Mouse (Mus musculus): ENCODE data around the gene Gabbr1. TPM values are rescaled to one million over a fixed set of nuclear protein-coding genes. Genes with fewer than 3 reads are reported as not detected.

Gene Gabbr1
- polyA plus RNA-seq, 1 experiment from 2014 or later = 0.51 TPM

GRCm38 (mm10) chr17:37063063-37063462 lies 17.3 kb downstream of the Gabbr1 start:
- no peaks in the 10 kb centered on the region for H3K27me3 ChIP-seq
- H3K9me3 ChIP-seq (replicated peaks) = no peaks in the 10 kb centered on the region
- H3K36me3 ChIP-seq = no peaks in the 10 kb centered on the region
- no peak overlapping the region for H3K4me2 ChIP-seq
- ATAC-seq (ENCODE audit: low read depth) = no peak
- H3K4me1 ChIP-seq (replicated peaks) = no peaks in the 10 kb centered on the region
- H3K9ac ChIP-seq = no peak overlapping the region
- DNase-seq = no peak
- 64% methylated on average over 10 of the region's 10 CpGs for WGBS (ENCODE audit: insufficient replicate concordance)
- no peak overlapping the region for H3K27ac ChIP-seq
- H3K4me3 ChIP-seq (replicated peaks) = no peak overlapping the region

- DNase-seq (no peak), ATAC-seq (ENCODE audit: low read depth) (no peak)
- Histone ChIP-seq H3K4me2 (no peak overlapping the region), H3K27ac (no peak overlapping the region), H3K4me3 (replicated peaks) (no peak overlapping the region), H3K27me3 (no peaks in the 10 kb centered on the region), H3K9me3 (replicated peaks) (no peaks in the 10 kb centered on the region), H3K4me1 (replicated peaks) (no peaks in the 10 kb centered on the region), H3K9ac (no peak overlapping the region), H3K36me3 (no peaks in the 10 kb centered on the region)
- 74% methylated on average over 11 of the region's 11 CpGs for WGBS (ENCODE audit: insufficient replicate concordance)
These were observed 18.1 kb downstream of the Gabbr1 start for GRCm38 (mm10) chr17:37063686-37064495.

GRCm38 (mm10) chr17:37065993-37066392 lies 20.2 kb downstream of the Gabbr1 start:
- H3K4me2 ChIP-seq = no peak overlapping the region
- WGBS (ENCODE audit: insufficient replicate concordance) = 65% methylated on average over 2 of the region's 2 CpGs
- no peak for ATAC-seq (ENCODE audit: low read depth)

GRCm38 (mm10) chr17:37067861-37068260 lies 22.1 kb downstream of the Gabbr1 start:
- Histone ChIP-seq H3K27ac (no peak overlapping the region), H3K4me2 (no peak overlapping the region), H3K9me3 (replicated peaks) (no peaks in the 10 kb centered on the region), H3K9ac (no peak overlapping the region), H3K27me3 (no peaks in the 10 kb centered on the region), H3K4me1 (replicated peaks) (no peaks in the 10 kb centered on the region), H3K4me3 (replicated peaks) (no peak overlapping the region), H3K36me3 (no peaks in the 10 kb centered on the region)
- no peak for ATAC-seq (ENCODE audit: low read depth)
- 59% methylated on average over 1 of the region's 1 CpGs for WGBS (ENCODE audit: insufficient replicate concordance)
- no peak for DNase-seq

More at GRCm38 (mm10) chr17:37065993-37066392, 20.2 kb downstream of the Gabbr1 start:
- H3K4me1 ChIP-seq (replicated peaks) = no peaks in the 10 kb centered on the region
- H3K27me3 ChIP-seq = no peaks in the 10 kb centered on the region
- no peaks in the 10 kb centered on the region for H3K36me3 ChIP-seq
- no peaks in the 10 kb centered on the region for H3K9me3 ChIP-seq (replicated peaks)
- H3K27ac ChIP-seq = no peak overlapping the region
- H3K9ac ChIP-seq = no peak overlapping the region
- no peak for DNase-seq
- no peak overlapping the region for H3K4me3 ChIP-seq (replicated peaks)

GRCm38 (mm10) chr17:37070121-37070520 lies 24.4 kb downstream of the Gabbr1 start:
- 58% methylated on average over 8 of the region's 8 CpGs for WGBS (ENCODE audit: insufficient replicate concordance)
- no peaks in the 10 kb centered on the region for H3K4me1 ChIP-seq (replicated peaks)
- no peak for DNase-seq
- no peak for ATAC-seq (ENCODE audit: low read depth)
- no peak overlapping the region for H3K27ac ChIP-seq
- no peak overlapping the region for H3K9ac ChIP-seq
- no peaks in the 10 kb centered on the region for H3K36me3 ChIP-seq
- no peak overlapping the region for H3K4me3 ChIP-seq (replicated peaks)
- H3K27me3 ChIP-seq = no peaks in the 10 kb centered on the region
- no peaks in the 10 kb centered on the region for H3K9me3 ChIP-seq (replicated peaks)
- H3K4me2 ChIP-seq = no peak overlapping the region

- H3K4me1 ChIP-seq (replicated peaks) = no peaks in the 10 kb centered on the region
- H3K36me3 ChIP-seq = no peaks in the 10 kb centered on the region
- H3K27me3 ChIP-seq = no peaks in the 10 kb centered on the region
- no peak overlapping the region for H3K4me2 ChIP-seq
- no peaks in the 10 kb centered on the region for H3K9me3 ChIP-seq (replicated peaks)
- DNase-seq = no peak
- no peak overlapping the region for H3K27ac ChIP-seq
- ATAC-seq (ENCODE audit: low read depth) = no peak
- no peak overlapping the region for H3K9ac ChIP-seq
- H3K4me3 ChIP-seq (replicated peaks) = no peak overlapping the region
- 63% methylated on average over 12 of the region's 12 CpGs for WGBS (ENCODE audit: insufficient replicate concordance)
These were observed 26.4 kb downstream of the Gabbr1 start for GRCm38 (mm10) chr17:37072080-37072729.

- H3K27me3 ChIP-seq = no peaks in the 10 kb centered on the region
- H3K4me3 ChIP-seq (replicated peaks) = no peak overlapping the region
- ATAC-seq (ENCODE audit: low read depth) = no peak
- no peaks in the 10 kb centered on the region for H3K4me1 ChIP-seq (replicated peaks)
- H3K27ac ChIP-seq = no peak overlapping the region
- 57% methylated on average over 11 of the region's 11 CpGs for WGBS (ENCODE audit: insufficient replicate concordance)
- H3K36me3 ChIP-seq = no peaks in the 10 kb centered on the region
- no peak overlapping the region for H3K4me2 ChIP-seq
- no peak for DNase-seq
- H3K9ac ChIP-seq = no peak overlapping the region
- no peaks in the 10 kb centered on the region for H3K9me3 ChIP-seq (replicated peaks)
These were observed 27.0 kb downstream of the Gabbr1 start for GRCm38 (mm10) chr17:37072730-37073276.

GRCm38 (mm10) chr17:37075181-37075580 lies 29.4 kb downstream of the Gabbr1 start:
- no peak overlapping the region for H3K27ac ChIP-seq
- no peaks in the 10 kb centered on the region for H3K27me3 ChIP-seq
- H3K36me3 ChIP-seq = no peaks in the 10 kb centered on the region
- no peak overlapping the region for H3K9ac ChIP-seq
- DNase-seq = no peak
- ATAC-seq (ENCODE audit: low read depth) = no peak
- H3K4me1 ChIP-seq (replicated peaks) = no peaks in the 10 kb centered on the region
- WGBS (ENCODE audit: insufficient replicate concordance) = 63% methylated on average over 6 of the region's 6 CpGs
- H3K4me2 ChIP-seq = no peak overlapping the region
- H3K4me3 ChIP-seq (replicated peaks) = no peak overlapping the region
- H3K9me3 ChIP-seq (replicated peaks) = no peaks in the 10 kb centered on the region

GRCm38 (mm10) chr17:37075766-37076165 lies 30.0 kb downstream of the Gabbr1 start:
- Histone ChIP-seq H3K27ac (no peak overlapping the region), H3K4me2 (no peak overlapping the region), H3K9me3 (replicated peaks) (no peaks in the 10 kb centered on the region), H3K4me1 (replicated peaks) (no peaks in the 10 kb centered on the region), H3K27me3 (no peaks in the 10 kb centered on the region), H3K4me3 (replicated peaks) (no peak overlapping the region), H3K36me3 (no peaks in the 10 kb centered on the region), H3K9ac (no peak overlapping the region)
- WGBS (ENCODE audit: insufficient replicate concordance) = 73% methylated on average over 2 of the region's 2 CpGs
- ATAC-seq (ENCODE audit: low read depth) (no peak), DNase-seq (no peak)

- no peak for ATAC-seq (ENCODE audit: low read depth)
- H3K27me3 ChIP-seq = no peaks in the 10 kb centered on the region
- H3K9me3 ChIP-seq (replicated peaks) = no peaks in the 10 kb centered on the region
- H3K4me3 ChIP-seq (replicated peaks) = no peak overlapping the region
- no peaks in the 10 kb centered on the region for H3K4me1 ChIP-seq (replicated peaks)
- no peak overlapping the region for H3K4me2 ChIP-seq
- no peak overlapping the region for H3K9ac ChIP-seq
- H3K36me3 ChIP-seq = no peaks in the 10 kb centered on the region
- no peak for DNase-seq
- 50% methylated on average over 1 of the region's 1 CpGs for WGBS (ENCODE audit: insufficient replicate concordance)
- no peak overlapping the region for H3K27ac ChIP-seq
These were observed 32.4 kb downstream of the Gabbr1 start for GRCm38 (mm10) chr17:37078193-37078592.

- H3K4me2 ChIP-seq = no peak overlapping the region
- no peak for ATAC-seq (ENCODE audit: low read depth)
- no peak overlapping the region for H3K4me3 ChIP-seq (replicated peaks)
- H3K4me1 ChIP-seq (replicated peaks) = no peaks in the 10 kb centered on the region
- no peak overlapping the region for H3K9ac ChIP-seq
- H3K27ac ChIP-seq = no peak overlapping the region
- H3K9me3 ChIP-seq (replicated peaks) = no peaks in the 10 kb centered on the region
- H3K36me3 ChIP-seq = no peaks in the 10 kb centered on the region
- H3K27me3 ChIP-seq = no peaks in the 10 kb centered on the region
- DNase-seq = no peak
- WGBS (ENCODE audit: insufficient replicate concordance) = 42% methylated on average over 2 of the region's 2 CpGs
These were observed 33.2 kb downstream of the Gabbr1 start for GRCm38 (mm10) chr17:37078990-37079389.
